Mouse (Mus musculus) hindbrain, postnatal 0 days (tissue): ENCODE data around the gene Ap1b1. TPM values are rescaled to one million over a fixed set of nuclear protein-coding genes. Genes with fewer than 3 reads are reported as not detected.

Source experiments
- ATAC-seq: fragments of 200-750 bp; cut with Nextera tagmentation; 2 replicates; pipeline ENCODE4 v1.8.0; 2017; ENCODE audit warnings: mild to moderate bottlenecking, moderate TSS enrichment, moderate library complexity
- DNase-seq: peaks from one replicate; pipeline ENCODE4 v3.0.0-alpha.2; 2015; ENCODE audit warnings: low spot score
- H3K27ac ChIP-seq: fragments of 300-500 bp; sonication (generic); 2 replicates; pipeline ENCODE4 v1.5.1; 2014; ENCODE audit warnings: mild to moderate bottlenecking
- H3K27me3 ChIP-seq: fragments of 300-500 bp; sonication (generic); 2 replicates; pipeline ENCODE4 v1.6.1; 2014; ENCODE audit warnings: low read length, mixed read lengths; ENCODE audit not compliant: insufficient read depth
- H3K36me3 ChIP-seq: fragments of 300-500 bp; sonication (generic); 2 replicates; pipeline ENCODE4 v1.6.1; 2014; ENCODE audit warnings: low read length, mixed read lengths; ENCODE audit not compliant: insufficient read depth
- H3K4me1 ChIP-seq: fragments of 300-500 bp; sonication (generic); 2 replicates; pipeline ENCODE4 v1.6.1; 2014; ENCODE audit warnings: antibody characterized with exemption, low read length, mixed read lengths; ENCODE audit not compliant: insufficient read depth
- H3K4me2 ChIP-seq: fragments of 300-500 bp; sonication (generic); 2 replicates; pipeline ENCODE4 v1.6.1; 2014; ENCODE audit warnings: low read depth, mild to moderate bottlenecking, low read length, moderate library complexity, mixed read lengths
- H3K4me3 ChIP-seq: fragments of 300-500 bp; sonication (generic); 2 replicates; pipeline ENCODE4 v1.5.1; 2014; ENCODE audit warnings: low read length
- H3K9ac ChIP-seq: fragments of 300-500 bp; sonication (generic); replicated peaks from 2 replicates; pipeline ENCODE4 v1.6.1; 2014; ENCODE audit warnings: mild to moderate bottlenecking, low read length, moderate library complexity, mixed read lengths
- H3K9me3 ChIP-seq: fragments of 300-500 bp; sonication (generic); 2 replicates; pipeline ENCODE4 v1.6.1; 2016; ENCODE audit warnings: low read length, mixed read lengths
- CTCF ChIP-seq: IDR thresholded peaks from 2 replicates; pipeline ENCODE4 v1.5.1; 2016; ENCODE audit warnings: antibody characterized with exemption, control low read depth, low read depth
- WGBS: fragments of 180-500 bp; shearing (Covaris S2); extraction: QIAGEN DNeasy Blood & Tissue Kit; methylation state at CpG from one replicate; pipeline ENCODE4 v1.1.7; 2014; 5-methylcytosine and 5-hydroxymethylcytosine counted together
- polyA plus RNA-seq: library from polyadenylated mRNA; unstranded; fragments of >200 nt; fragmentation: Nextera tagmentation; extraction: Ambion mirVana; gene quantifications from 2 replicates; pipeline ENCODE4 v1.2.1, GENCODE M21; 2015
- total RNA-seq: library from RNA; depleted of rRNA; stranded (reverse); fragments of >200 nt; gene quantifications from 2 replicates; pipeline ENCODE4 v1.2.3, GENCODE M21; 2014

Gene Ap1b1
- total and polyA plus RNA-seq, 2 experiments from 2014 or later: 89.1 to 141 TPM

DNA sequence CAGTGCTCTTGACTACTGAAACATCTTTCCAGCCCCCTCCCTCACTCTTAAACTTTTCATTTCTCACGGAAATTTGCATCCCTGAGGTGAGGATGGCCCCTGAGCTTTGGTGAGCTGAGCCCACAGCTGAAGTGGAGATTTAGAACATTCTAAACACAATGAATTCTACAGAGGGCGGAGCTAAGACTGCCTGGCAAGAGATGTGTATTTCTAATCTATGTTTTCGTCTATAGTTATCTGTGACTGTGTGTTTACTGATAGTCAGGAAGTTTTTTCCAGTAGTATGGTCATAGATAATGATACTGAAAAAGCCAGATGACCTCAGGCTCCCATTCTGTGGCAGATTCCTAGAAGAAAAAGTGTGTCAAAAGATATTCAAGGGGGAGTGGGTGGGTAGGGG is 22.2 kb downstream of the Ap1b1 start:
- Histone ChIP-seq H3K9ac (no peak overlapping the region), H3K27ac (no peak overlapping the region), H3K9me3 (no peaks in the 10 kb centered on the region), H3K4me1 (no peaks in the 10 kb centered on the region), H3K4me2 (no peak overlapping the region), H3K4me3 (no peak overlapping the region), H3K36me3 (peaks cover 24% of the 10 kb centered on the region; the same call in 1 of the 2 replicates), H3K27me3 (no peaks in the 10 kb centered on the region)
- ATAC-seq: no peak
- DNase-seq: no peak
- TF ChIP-seq CTCF: no peak
- 90% methylated on average over 3 of the region's 3 CpGs for WGBS

DNA sequence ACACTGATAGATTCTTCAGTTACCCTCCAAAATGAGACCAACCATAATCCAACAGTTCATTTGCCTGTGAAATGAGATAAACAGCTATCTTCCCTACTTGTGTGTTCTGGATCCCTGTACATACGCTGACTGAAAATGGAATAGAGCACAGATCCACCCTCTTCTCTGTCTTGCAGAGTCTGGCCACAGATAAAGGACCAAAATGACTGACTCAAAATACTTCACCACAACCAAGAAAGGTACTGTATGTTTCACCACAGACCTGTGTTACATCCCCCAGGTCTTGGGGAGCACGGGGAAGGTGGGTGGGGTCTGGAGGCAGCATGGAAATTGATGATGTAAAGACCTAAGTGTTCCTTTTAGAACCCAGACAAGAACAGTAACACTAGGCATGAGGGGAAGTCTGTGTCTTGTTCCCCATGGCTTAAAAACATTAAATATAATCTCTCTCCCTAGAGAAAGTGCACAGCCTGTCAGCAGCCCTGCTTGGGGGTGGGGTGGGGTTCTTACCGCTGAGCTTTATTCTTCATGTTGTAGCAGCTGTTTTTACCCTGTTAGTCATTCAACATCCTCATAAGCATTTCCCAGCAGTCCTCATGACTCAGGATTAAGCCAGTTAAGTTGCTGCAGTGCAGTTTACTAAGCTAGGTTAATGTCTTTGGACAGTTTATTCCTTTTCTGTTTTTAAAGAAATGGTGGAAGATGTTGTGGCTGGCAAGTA is 22.9 kb downstream of the Ap1b1 start:
- peaks cover 30% of the 10 kb centered on the region for H3K36me3 ChIP-seq
- TF ChIP-seq CTCF: no peak
- H3K27me3 ChIP-seq: no peaks in the 10 kb centered on the region
- H3K4me2 ChIP-seq: no peak overlapping the region
- 82% methylated on average over 3 of the region's 3 CpGs for WGBS
- no peak overlapping the region for H3K4me3 ChIP-seq
- DNase-seq (no peak), ATAC-seq (no peak)
- no peaks in the 10 kb centered on the region for H3K9me3 ChIP-seq
- H3K9ac ChIP-seq: no peak overlapping the region
- H3K4me1 ChIP-seq: no peaks in the 10 kb centered on the region
- no peak overlapping the region for H3K27ac ChIP-seq

DNA sequence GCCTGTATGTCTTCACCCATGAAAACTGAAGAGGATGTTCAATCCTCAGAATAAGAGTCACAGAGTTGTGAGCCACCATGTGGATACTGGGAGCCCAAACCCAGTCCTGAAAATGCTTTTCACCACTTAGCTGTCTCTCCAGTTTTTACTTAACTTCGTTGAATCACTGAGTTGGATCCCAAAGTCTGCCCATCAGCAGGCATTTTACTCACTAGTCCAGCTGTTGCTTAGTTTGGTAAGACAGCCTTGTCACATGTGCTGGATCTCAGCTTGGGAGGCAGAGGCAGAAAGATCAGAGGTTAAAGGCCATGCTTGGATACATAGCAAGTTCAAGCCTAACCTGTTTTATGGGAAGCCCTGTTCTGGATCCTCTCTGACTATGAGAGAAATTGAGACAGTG is 23.6 kb downstream of the Ap1b1 start:
- H3K36me3 ChIP-seq: peaks cover 31% of the 10 kb centered on the region
- H3K4me1 ChIP-seq: no peaks in the 10 kb centered on the region
- DNase-seq (no peak), ATAC-seq (no peak)
- H3K9ac ChIP-seq: no peak overlapping the region
- no peaks in the 10 kb centered on the region for H3K9me3 ChIP-seq
- no peak for TF ChIP-seq CTCF
- no peak overlapping the region for H3K27ac ChIP-seq
- H3K27me3 ChIP-seq: no peaks in the 10 kb centered on the region
- no peak overlapping the region for H3K4me3 ChIP-seq
- WGBS: 75% methylated on average over 1 of the region's 1 CpGs
- no peak overlapping the region for H3K4me2 ChIP-seq

DNA sequence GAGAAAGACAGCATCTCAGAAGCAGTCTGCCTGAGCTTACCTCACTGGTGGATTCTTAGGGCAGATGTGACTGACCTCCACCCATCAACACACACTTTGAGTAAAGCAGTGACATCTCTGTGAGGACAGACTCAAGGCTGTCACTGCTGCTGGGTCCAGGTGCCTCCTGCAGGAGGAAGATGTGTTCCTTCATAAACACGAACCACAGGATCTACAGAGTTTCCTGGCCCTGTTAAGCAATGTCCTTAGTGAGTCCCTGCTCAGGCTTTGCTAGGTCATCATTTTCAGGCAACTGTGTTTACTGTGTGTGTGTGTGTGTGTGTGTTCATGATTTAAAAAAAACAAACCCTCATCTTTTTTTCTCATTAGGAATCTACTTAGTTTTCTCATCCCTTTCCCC is 24.9 kb downstream of the Ap1b1 start:
- ATAC-seq (no peak), DNase-seq (no peak)
- Histone ChIP-seq H3K27me3 (no peaks in the 10 kb centered on the region), H3K27ac (no peak overlapping the region), H3K4me3 (no peak overlapping the region), H3K4me1 (no peaks in the 10 kb centered on the region), H3K4me2 (no peak overlapping the region), H3K9ac (no peak overlapping the region), H3K9me3 (no peaks in the 10 kb centered on the region), H3K36me3 (peaks cover 35% of the 10 kb centered on the region)
- no peak for TF ChIP-seq CTCF
- 94% methylated on average over 1 of the region's 1 CpGs for WGBS

DNA sequence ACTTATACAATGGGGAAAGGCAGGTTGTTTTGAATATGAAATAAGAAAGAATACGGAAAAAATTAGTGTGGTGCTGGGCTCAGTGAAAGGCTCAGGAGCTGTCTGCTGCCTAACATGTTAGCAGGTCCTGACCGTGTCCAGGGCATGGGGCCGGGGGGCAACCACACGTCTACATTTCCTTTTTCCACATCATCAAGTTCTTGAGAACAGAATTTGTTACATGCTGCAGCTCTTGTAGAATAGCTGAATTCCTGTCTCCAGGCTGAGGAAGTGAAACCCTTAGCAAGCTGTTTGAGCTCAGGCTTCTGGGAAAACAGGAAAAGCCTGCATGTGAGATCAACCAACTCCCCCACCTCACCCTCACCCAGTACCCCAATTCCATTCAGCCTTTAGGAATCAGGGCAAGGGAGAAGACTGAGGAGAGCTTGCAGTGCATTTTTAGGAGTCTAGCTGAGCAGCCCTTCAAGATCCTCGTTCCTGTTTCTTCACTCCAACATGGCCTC is 25.6 kb downstream of the Ap1b1 start:
- no peak for TF ChIP-seq CTCF
- Histone ChIP-seq H3K36me3 (peaks cover 42% of the 10 kb centered on the region), H3K4me1 (no peaks in the 10 kb centered on the region), H3K27me3 (no peaks in the 10 kb centered on the region), H3K27ac (0 out of 2 replicates have a peak overlapping the region, but pooled peaks have one; percentile 15), H3K9ac (no peak overlapping the region), H3K9me3 (no peaks in the 10 kb centered on the region), H3K4me3 (no peak overlapping the region), H3K4me2 (no peak overlapping the region)
- ATAC-seq (no peak), DNase-seq (no peak)
- 78% methylated on average over 5 of the region's 5 CpGs for WGBS

DNA sequence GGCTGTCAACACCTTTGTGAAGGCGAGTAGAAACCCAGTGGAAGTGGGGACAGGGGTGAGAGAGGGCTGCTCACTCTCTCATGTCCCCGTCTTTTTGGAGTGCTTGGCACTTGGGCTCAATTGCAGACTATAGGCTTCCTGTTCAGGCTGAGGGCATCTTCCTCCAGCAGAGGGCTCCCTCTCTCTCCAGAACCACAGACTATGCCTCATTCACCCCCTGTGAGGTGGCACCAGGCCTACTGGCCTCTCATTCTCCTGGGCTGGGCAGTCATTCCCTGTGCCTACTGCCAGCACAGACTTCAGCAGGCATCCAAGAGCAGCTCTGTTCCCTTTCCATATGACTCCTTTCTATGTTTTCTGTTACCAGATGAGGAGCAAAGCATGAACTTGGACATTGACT is 29.1 kb downstream of the Ap1b1 start:
- H3K4me2 ChIP-seq: no peak overlapping the region
- DNase-seq (peak; percentile 82), ATAC-seq (peak; percentile 86)
- H3K9ac ChIP-seq: no peak overlapping the region
- H3K27me3 ChIP-seq: no peaks in the 10 kb centered on the region
- WGBS: 57% methylated on average over 2 of the region's 2 CpGs
- no peaks in the 10 kb centered on the region for H3K9me3 ChIP-seq
- no peaks in the 10 kb centered on the region for H3K4me1 ChIP-seq
- no peak overlapping the region for H3K27ac ChIP-seq
- TF ChIP-seq CTCF: peak; percentile 80
- H3K4me3 ChIP-seq: no peak overlapping the region
- peaks cover 70% of the 10 kb centered on the region for H3K36me3 ChIP-seq

DNA sequence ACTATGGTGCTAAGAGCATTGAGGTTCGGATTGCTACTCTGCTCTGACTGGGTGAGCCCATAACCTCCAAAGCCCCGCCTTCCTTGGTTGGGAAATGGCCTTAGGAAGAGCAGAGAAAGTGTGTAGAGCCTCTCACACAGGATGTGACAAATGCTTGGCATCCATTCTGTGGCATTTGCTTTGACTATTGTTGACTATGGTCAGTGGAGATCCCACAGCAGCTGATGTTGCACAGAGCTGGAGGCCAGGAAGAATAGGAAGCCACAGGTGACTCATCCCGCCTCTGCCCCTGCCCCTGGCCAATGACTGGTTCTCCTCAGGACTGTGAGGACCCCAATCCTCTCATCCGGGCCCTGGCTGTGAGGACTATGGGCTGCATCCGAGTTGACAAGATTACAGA is 29.7 kb downstream of the Ap1b1 start:
- no peaks in the 10 kb centered on the region for H3K9me3 ChIP-seq
- H3K36me3 ChIP-seq: peaks cover 70% of the 10 kb centered on the region

More for the DNA sequence above, 29.7 kb downstream of the Ap1b1 start:
- DNase-seq (no peak), ATAC-seq (peak; percentile 33; the same call in 1 of the 2 replicates)
- Histone ChIP-seq H3K4me1 (no peaks in the 10 kb centered on the region), H3K27ac (no peak overlapping the region), H3K4me3 (no peak overlapping the region), H3K27me3 (no peaks in the 10 kb centered on the region), H3K4me2 (no peak overlapping the region), H3K9ac (no peak overlapping the region)
- no peak for TF ChIP-seq CTCF
- WGBS: 88% methylated on average over 5 of the region's 5 CpGs
